Mouse (Mus musculus): Measurements from ENCODE around the gene Plau. TPM values are rescaled to one million over a fixed set of nuclear protein-coding genes. Genes with fewer than 3 reads are reported as not detected.
A peak's percentile ranks its signal among the peaks of the same experiment; 100 is the strongest.

Plau gene
- polyA plus RNA-seq, 1 experiment, result 0.73 TPM

- Histone ChIP-seq H3K4me1 (ENCODE audit: control insufficient read depth, insufficient read depth, low read length) (no peaks in the 10 kb centered on the region), H3K36me3 (ENCODE audit: control insufficient read depth, insufficient read depth, low read length) (no peaks in the 10 kb centered on the region), H3K27ac (ENCODE audit: control insufficient read depth, insufficient read depth, low read depth, low read length) (peak overlapping the region; percentile 67), H3K4me3 (ENCODE audit: control insufficient read depth, low read depth, low read length) (no peak overlapping the region), H3K27me3 (ENCODE audit: control insufficient read depth, insufficient read depth, low read length) (no peaks in the 10 kb centered on the region)
- no peak for TF ChIP-seq POLR2A (IDR thresholded peaks at IDR 0.05; ENCODE audit: control insufficient read depth, low read depth, low read length)
- TF ChIP-seq CTCF (IDR thresholded peaks at IDR 0.05; ENCODE audit: control insufficient read depth, insufficient read depth, insufficient replicate concordance, low read depth, low read length), result no peak
Observed at GRCm38 (mm10) chr14:20873931-20874330, 37.5 kb downstream of the Plau start.

DNA sequence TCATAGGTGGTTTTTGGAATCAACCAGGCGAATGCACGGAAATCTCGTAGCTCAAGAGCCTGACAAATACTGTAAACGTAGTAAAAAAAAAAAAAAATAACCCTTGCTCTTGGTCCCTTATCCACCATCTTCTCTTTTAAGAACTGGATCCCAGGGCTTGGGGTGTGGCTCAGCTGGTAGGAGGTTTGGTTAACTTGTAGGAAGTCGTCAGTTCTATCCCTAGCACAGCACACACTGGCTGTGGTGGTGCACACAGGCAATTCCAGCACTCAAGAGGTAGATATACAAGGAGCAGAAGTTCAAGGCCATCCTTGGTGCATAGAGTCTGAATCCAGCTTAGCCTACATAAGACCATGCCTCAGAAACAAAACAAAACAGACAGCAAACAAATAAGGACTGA lies 48.2 kb downstream of the Plau start:
- H3K4me1 ChIP-seq (ENCODE audit: control insufficient read depth, insufficient read depth, low read length), result no peaks in the 10 kb centered on the region; the same call in 1 of the 2 replicates
- no peaks in the 10 kb centered on the region for H3K27me3 ChIP-seq (ENCODE audit: control insufficient read depth, insufficient read depth, low read length)
- H3K4me3 ChIP-seq (ENCODE audit: control insufficient read depth, low read depth, low read length), result no peak overlapping the region
- peak overlapping the region; percentile 11; the same call in 1 of the 2 replicates for H3K27ac ChIP-seq (ENCODE audit: control insufficient read depth, insufficient read depth, low read depth, low read length)
- no peaks in the 10 kb centered on the region for H3K36me3 ChIP-seq (ENCODE audit: control insufficient read depth, insufficient read depth, low read length)
- TF ChIP-seq POLR2A (IDR thresholded peaks at IDR 0.05; ENCODE audit: control insufficient read depth, low read depth, low read length) (no peak), CTCF (IDR thresholded peaks at IDR 0.05; ENCODE audit: control insufficient read depth, insufficient read depth, insufficient replicate concordance, low read depth, low read length) (no peak)

DNA sequence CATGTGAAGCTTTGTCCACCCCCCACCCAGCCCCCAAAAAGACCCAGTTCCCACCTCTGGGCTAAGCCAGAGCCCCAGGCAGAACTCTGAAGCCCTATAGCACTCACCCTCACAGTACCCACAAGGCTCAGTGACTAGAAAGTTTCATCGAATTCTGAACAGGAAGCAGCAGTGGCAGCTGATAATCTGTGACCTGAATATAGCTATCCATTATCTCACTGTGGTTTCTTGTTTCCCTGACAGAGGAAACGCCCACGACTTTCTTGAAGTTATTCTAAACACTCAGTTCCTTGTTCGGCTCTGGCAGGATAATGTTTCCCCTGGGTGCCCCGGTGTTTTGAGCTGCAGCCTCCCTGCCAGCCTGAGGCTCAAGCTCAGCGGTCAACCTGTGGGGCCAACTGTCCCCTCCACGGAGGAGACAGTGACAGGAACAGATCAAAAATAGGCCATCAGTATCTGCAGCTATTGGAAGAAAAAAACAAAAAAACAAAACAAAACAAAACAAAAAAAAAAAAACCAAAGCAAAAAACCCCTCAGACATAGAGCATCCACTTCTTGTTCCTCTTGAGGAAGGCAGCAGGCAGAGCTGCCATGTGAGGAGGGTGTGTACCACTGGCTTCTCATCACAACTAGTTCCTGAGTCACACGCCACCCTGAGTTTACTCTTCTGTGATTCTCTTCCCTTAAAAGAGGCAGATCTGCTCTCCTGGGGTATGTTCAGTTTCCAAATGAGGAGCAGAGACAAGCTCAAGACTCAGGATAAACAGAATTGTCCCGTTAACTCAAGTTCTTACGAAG lies 48.8 kb downstream of the Plau start:
- Histone ChIP-seq H3K36me3 (ENCODE audit: control insufficient read depth, insufficient read depth, low read length) (no peaks in the 10 kb centered on the region), H3K27ac (ENCODE audit: control insufficient read depth, insufficient read depth, low read depth, low read length) (peak overlapping the region; percentile 48), H3K27me3 (ENCODE audit: control insufficient read depth, insufficient read depth, low read length) (no peaks in the 10 kb centered on the region), H3K4me3 (ENCODE audit: control insufficient read depth, low read depth, low read length) (no peak overlapping the region), H3K4me1 (ENCODE audit: control insufficient read depth, insufficient read depth, low read length) (no peaks in the 10 kb centered on the region; the same call in 1 of the 2 replicates)
- TF ChIP-seq POLR2A (IDR thresholded peaks at IDR 0.05; ENCODE audit: control insufficient read depth, low read depth, low read length) (no peak), CTCF (IDR thresholded peaks at IDR 0.05; ENCODE audit: control insufficient read depth, insufficient read depth, insufficient replicate concordance, low read depth, low read length) (no peak)

DNA sequence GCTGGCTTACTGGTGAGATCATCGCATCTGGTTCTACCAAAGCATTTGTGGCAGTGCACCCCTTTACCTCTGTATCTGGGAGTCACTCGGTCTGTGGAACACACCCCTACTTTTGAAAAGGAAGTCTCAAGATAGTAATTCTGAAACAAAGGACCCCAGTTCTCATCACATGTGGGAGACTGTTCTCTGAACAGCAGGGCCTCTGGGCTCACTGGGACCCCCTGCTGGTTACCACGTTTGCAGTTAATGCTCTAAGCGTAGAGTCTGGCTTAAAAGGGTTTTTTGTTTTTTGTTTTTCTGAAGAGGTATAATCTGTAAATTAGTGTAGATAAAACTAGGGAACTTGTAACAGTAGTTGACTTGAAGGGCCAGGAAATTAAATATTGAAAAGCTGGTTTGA lies 49.8 kb downstream of the Plau start:
- no peaks in the 10 kb centered on the region; the same call in 1 of the 2 replicates for H3K4me1 ChIP-seq (ENCODE audit: control insufficient read depth, insufficient read depth, low read length)
- no peak overlapping the region for H3K27ac ChIP-seq (ENCODE audit: control insufficient read depth, insufficient read depth, low read depth, low read length)
- no peak overlapping the region for H3K4me3 ChIP-seq (ENCODE audit: control insufficient read depth, low read depth, low read length)
- no peaks in the 10 kb centered on the region for H3K36me3 ChIP-seq (ENCODE audit: control insufficient read depth, insufficient read depth, low read length)
- H3K27me3 ChIP-seq (ENCODE audit: control insufficient read depth, insufficient read depth, low read length), result no peaks in the 10 kb centered on the region
- no peak for TF ChIP-seq CTCF (IDR thresholded peaks at IDR 0.05; ENCODE audit: control insufficient read depth, insufficient read depth, insufficient replicate concordance, low read depth, low read length)
- TF ChIP-seq POLR2A (IDR thresholded peaks at IDR 0.05; ENCODE audit: control insufficient read depth, low read depth, low read length), result no peak

DNA sequence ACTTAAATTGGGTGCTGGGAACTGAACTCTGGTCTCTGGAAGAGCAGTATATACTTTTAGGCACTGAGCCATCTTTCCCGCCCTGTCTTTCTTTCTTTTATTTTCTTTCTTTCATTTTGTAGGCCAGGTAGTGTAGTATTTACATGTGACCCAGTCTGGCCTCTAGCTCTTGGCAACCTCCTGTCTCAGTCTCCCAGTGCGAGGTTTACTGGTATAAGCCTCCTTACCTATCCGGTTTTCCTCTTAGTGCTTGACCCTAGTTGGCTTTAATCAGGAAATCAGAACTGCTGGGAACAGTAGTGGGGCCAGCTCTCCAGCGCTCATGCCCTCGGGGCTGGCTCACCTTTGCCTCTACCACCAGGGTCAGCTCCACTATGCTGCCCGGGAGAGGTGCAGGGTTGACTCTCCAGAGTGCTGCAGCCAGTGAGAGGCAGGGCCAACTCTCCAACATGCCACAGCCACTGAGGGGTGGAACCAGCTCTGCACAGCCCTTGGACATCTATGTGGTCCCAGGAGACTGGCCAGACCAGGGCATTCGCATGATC lies 51.2 kb downstream of the Plau start:
- no peak for TF ChIP-seq CTCF (IDR thresholded peaks at IDR 0.05; ENCODE audit: control insufficient read depth, insufficient read depth, insufficient replicate concordance, low read depth, low read length)
- no peak for TF ChIP-seq POLR2A (IDR thresholded peaks at IDR 0.05; ENCODE audit: control insufficient read depth, low read depth, low read length)
- Histone ChIP-seq H3K4me3 (ENCODE audit: control insufficient read depth, low read depth, low read length) (no peak overlapping the region), H3K4me1 (ENCODE audit: control insufficient read depth, insufficient read depth, low read length) (no peaks in the 10 kb centered on the region; the same call in 1 of the 2 replicates), H3K36me3 (ENCODE audit: control insufficient read depth, insufficient read depth, low read length) (no peaks in the 10 kb centered on the region), H3K27ac (ENCODE audit: control insufficient read depth, insufficient read depth, low read depth, low read length) (no peak overlapping the region), H3K27me3 (ENCODE audit: control insufficient read depth, insufficient read depth, low read length) (no peaks in the 10 kb centered on the region)

DNA sequence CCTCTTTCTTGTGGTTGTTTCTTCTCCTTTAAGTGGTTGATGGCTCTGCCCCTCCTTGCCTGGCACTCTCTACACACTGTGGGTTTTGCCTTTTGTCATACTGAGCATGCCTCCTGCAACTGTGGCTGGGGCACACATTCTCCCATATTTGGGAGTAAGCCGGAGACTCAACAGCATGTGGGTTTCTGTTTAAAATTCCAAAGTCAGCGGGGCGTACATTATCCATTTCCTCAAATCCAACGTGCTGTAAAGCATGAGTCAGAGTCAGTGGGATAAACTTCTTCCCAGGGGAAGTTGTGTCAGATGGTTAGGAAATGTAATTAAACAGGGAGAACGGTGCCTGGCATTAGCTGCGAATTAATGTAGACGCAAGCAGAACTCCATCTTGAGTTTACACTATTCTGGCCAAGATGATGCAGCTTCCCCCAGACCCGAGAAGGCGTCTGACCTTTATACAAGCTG lies 55.5 kb downstream of the Plau start:
- H3K27ac ChIP-seq (ENCODE audit: control insufficient read depth, insufficient read depth, low read depth, low read length), result no peak overlapping the region

More for the DNA sequence above, 55.5 kb downstream of the Plau start:
- no peak overlapping the region for H3K4me3 ChIP-seq (ENCODE audit: control insufficient read depth, low read depth, low read length)
- H3K4me1 ChIP-seq (ENCODE audit: control insufficient read depth, insufficient read depth, low read length), result no peaks in the 10 kb centered on the region
- TF ChIP-seq CTCF (IDR thresholded peaks at IDR 0.05; ENCODE audit: control insufficient read depth, insufficient read depth, insufficient replicate concordance, low read depth, low read length) (no peak), POLR2A (IDR thresholded peaks at IDR 0.05; ENCODE audit: control insufficient read depth, low read depth, low read length) (no peak)
- no peaks in the 10 kb centered on the region for H3K36me3 ChIP-seq (ENCODE audit: control insufficient read depth, insufficient read depth, low read length)
- no peaks in the 10 kb centered on the region for H3K27me3 ChIP-seq (ENCODE audit: control insufficient read depth, insufficient read depth, low read length)

Other genes with a start within 250 kb of the Plau start
- 12.9 and 14.4 TPM in 2 replicates for gene Usp54, start 195.6 kb upstream of the Plau start, polyA plus RNA-seq (2012; rRNA removed)
- 0.28 and 0.47 TPM in 2 replicates for gene Myoz1, start 180.1 kb upstream of the Plau start, polyA plus RNA-seq (2012; rRNA removed)
- gene Synpo2l, start 168.3 kb upstream of the Plau start, polyA plus RNA-seq (2012; rRNA removed), result 0.38 and 0.60 TPM in 2 replicates
- gene Sec24c, start 162.4 kb upstream of the Plau start, polyA plus RNA-seq (2012; rRNA removed), result 78.2 and 80.7 TPM in 2 replicates
- gene Fut11, start 141.7 kb upstream of the Plau start, polyA plus RNA-seq (2012; rRNA removed), result 2.1 and 2.3 TPM in 2 replicates
- 36.1 and 36.2 TPM in 2 replicates for gene Chchd1, start 133.7 kb upstream of the Plau start, polyA plus RNA-seq (2012; rRNA removed)
- gene Zswim8, start 129.1 kb upstream of the Plau start, polyA plus RNA-seq (2012; rRNA removed), result 149 and 156 TPM in 2 replicates
- gene Ndst2, start 102.1 kb upstream of the Plau start, polyA plus RNA-seq (2012; rRNA removed), result 33.2 and 39.0 TPM in 2 replicates
- gene Camk2g, start 42.6 kb upstream of the Plau start, polyA plus RNA-seq (2012; rRNA removed), result 16.4 and 18.6 TPM in 2 replicates
- 21.8 and 22.9 TPM in 2 replicates for gene Vcl, start 92.7 kb downstream of the Plau start, polyA plus RNA-seq (2012; rRNA removed)
- 25.9 and 31.6 TPM in 2 replicates for gene Ap3m1, start 215.8 kb downstream of the Plau start, polyA plus RNA-seq (2012; rRNA removed)
- gene Adk, start 215.9 kb downstream of the Plau start, polyA plus RNA-seq (2012; rRNA removed), result 22.4 and 23.4 TPM in 2 replicates

Measured in testis, adult 2 months (tissue).